Mouse (Mus musculus) stomach, postnatal 0 days (tissue): ENCODE results near the gene Hpse2.

ENCODE experiments used
- CTCF ChIP-seq: IDR thresholded peaks from 2 replicates; pipeline ENCODE4 v1.5.1; 2016; ENCODE audit warnings: antibody characterized with exemption, low read depth, mild to moderate bottlenecking, moderate library complexity
- EP300 ChIP-seq: optimal IDR thresholded peaks from 2 replicates; pipeline ENCODE3; 2016; ENCODE audit warnings: antibody characterized with exemption

DNA sequence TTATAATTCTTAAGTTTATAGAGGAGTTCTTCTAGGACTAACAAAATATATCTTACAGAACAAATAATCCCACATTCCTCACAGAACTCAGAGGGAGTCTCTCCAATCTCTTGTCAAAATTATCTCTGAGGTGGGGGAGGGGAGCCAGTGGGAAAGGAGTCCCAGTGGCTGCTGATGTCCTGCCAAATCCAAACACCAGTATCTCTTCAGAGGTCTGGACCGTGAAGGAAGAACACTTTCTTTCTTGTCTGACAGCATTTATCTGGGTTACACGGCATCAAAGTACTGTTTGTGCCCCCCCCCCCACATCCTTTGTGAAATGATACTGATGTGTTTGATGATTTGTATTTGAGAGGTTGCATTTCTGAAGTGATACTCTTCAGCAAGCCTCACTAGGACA, 213.3 kb downstream of the Hpse2 start:
- TF ChIP-seq EP300 (no peak), CTCF (no peak)
